Mouse (Mus musculus) heart, postnatal 0 days (tissue): ENCODE measurements at regions not wholly inside any gene's neighbourhood (a gene's known extent, or its start where the extent isn't known, plus 50 kb on each side); places are given as distances from the start of the nearest gene placed in this dataset.

Experiments used
- CTCF ChIP-seq: IDR thresholded peaks from 2 replicates; pipeline ENCODE4 v1.5.1; 2016; ENCODE audit warnings: antibody characterized with exemption, control low read depth, low read depth
- EP300 ChIP-seq: IDR thresholded peaks from 2 replicates; pipeline ENCODE4 v1.6.1; 2016; ENCODE audit warnings: antibody characterized with exemption, low read depth

- TF ChIP-seq EP300 (no peak), CTCF (no peak)
Observed at GRCm38 (mm10) chr1:92730576-92730975, 81.9 kb upstream of the Otos start.
